Mouse (Mus musculus) lung, embryonic 14.5 days (tissue): ENCODE measurements around the gene Zfp473. TPM values are rescaled to one million over a fixed set of nuclear protein-coding genes. Genes with fewer than 3 reads are reported as not detected.
A peak's percentile ranks its signal among the peaks of the same experiment; 100 is the strongest.

Experiments used
- ATAC-seq: fragments of 200-750 bp; cut with Nextera tagmentation; 2 replicates; pipeline ENCODE4 v1.8.0; 2017; ENCODE audit warnings: mild to moderate bottlenecking, moderate TSS enrichment, moderate library complexity; ENCODE audit not compliant: insufficient read depth
- DNase-seq: peaks from one replicate; pipeline ENCODE4 v3.0.0-alpha.2; 2015
- H3K27ac ChIP-seq: fragments of 300-500 bp; sonication (generic); 2 replicates; pipeline ENCODE4 v1.5.1; 2014; ENCODE audit warnings: low read depth, mild to moderate bottlenecking, moderate library complexity
- H3K27me3 ChIP-seq: fragments of 300-500 bp; sonication (generic); 2 replicates; pipeline ENCODE4 v1.6.1; 2014; ENCODE audit warnings: low read length, control low read depth; ENCODE audit not compliant: insufficient read depth
- H3K36me3 ChIP-seq: fragments of 300-500 bp; sonication (generic); 2 replicates; pipeline ENCODE4 v1.6.1; 2014; ENCODE audit warnings: control low read depth; ENCODE audit not compliant: insufficient read depth
- H3K4me1 ChIP-seq: fragments of 300-500 bp; sonication (generic); 2 replicates; pipeline ENCODE4 v1.6.1; 2014; ENCODE audit warnings: antibody characterized with exemption, control low read depth; ENCODE audit not compliant: insufficient read depth
- H3K4me2 ChIP-seq: fragments of 300-500 bp; sonication (generic); 2 replicates; pipeline ENCODE4 v1.6.1; 2014; ENCODE audit warnings: mild to moderate bottlenecking
- H3K4me3 ChIP-seq: fragments of 300-500 bp; sonication (generic); 2 replicates; pipeline ENCODE4 v1.5.1; 2014; ENCODE audit warnings: low read depth, low read length
- H3K9ac ChIP-seq: fragments of 300-500 bp; sonication (generic); 2 replicates; pipeline ENCODE4 v1.6.1; 2014
- H3K9me3 ChIP-seq: fragments of 300-500 bp; sonication (generic); 2 replicates; pipeline ENCODE4 v1.6.1; 2016; ENCODE audit warnings: low read depth, low read length, control low read depth
- CTCF ChIP-seq: IDR thresholded peaks from 2 replicates; pipeline ENCODE4 v1.5.1; 2016; ENCODE audit warnings: antibody characterized with exemption, low read depth
- WGBS: fragments of 180-500 bp; shearing (Covaris S2); extraction: QIAGEN DNeasy Blood & Tissue Kit; methylation state at CpG from one replicate; pipeline ENCODE4 v1.1.7; 2014; 5-methylcytosine and 5-hydroxymethylcytosine counted together
- polyA plus RNA-seq: library from polyadenylated mRNA; unstranded; fragments of >200 nt; fragmentation: Nextera tagmentation; extraction: Ambion mirVana; gene quantifications from 2 replicates; pipeline ENCODE4 v1.2.1, GENCODE M21; 2014

Gene Zfp473
- polyA plus RNA-seq, 1 experiment from 2014 or later: 2.3 TPM

- H3K27me3 ChIP-seq: no peaks in the 10 kb centered on the region
- DNase-seq: no peak
- no peak overlapping the region for H3K4me2 ChIP-seq
- no peak overlapping the region for H3K4me3 ChIP-seq
- peak; percentile 52 for TF ChIP-seq CTCF
- 62% methylated on average over 3 of the region's 3 CpGs for WGBS
- no peaks in the 10 kb centered on the region for H3K36me3 ChIP-seq
- H3K27ac ChIP-seq: no peak overlapping the region
- no peaks in the 10 kb centered on the region for H3K9me3 ChIP-seq
- ATAC-seq: no peak
- H3K4me1 ChIP-seq: no peaks in the 10 kb centered on the region
- no peak overlapping the region for H3K9ac ChIP-seq
These were observed 62.0 kb downstream of the Zfp473 start for GRCm38 (mm10) chr7:44688890-44689289.

- Histone ChIP-seq H3K4me2 (no peak overlapping the region), H3K36me3 (no peaks in the 10 kb centered on the region), H3K27me3 (no peaks in the 10 kb centered on the region), H3K27ac (peak overlapping the region; percentile 44; the same call in 1 of the 2 replicates), H3K9ac (no peak overlapping the region), H3K4me3 (no peak overlapping the region), H3K4me1 (no peaks in the 10 kb centered on the region), H3K9me3 (no peaks in the 10 kb centered on the region)
- no peak for TF ChIP-seq CTCF
- DNase-seq (peak; percentile 76), ATAC-seq (peak; percentile 70; the same call in 1 of the 2 replicates)
- 42% methylated on average over 17 of the region's 17 CpGs for WGBS
These were observed 65.1 kb downstream of the Zfp473 start for GRCm38 (mm10) chr7:44685531-44686402.

- Histone ChIP-seq H3K9ac (no peak overlapping the region), H3K36me3 (no peaks in the 10 kb centered on the region), H3K4me2 (no peak overlapping the region), H3K4me3 (no peak overlapping the region), H3K9me3 (no peaks in the 10 kb centered on the region), H3K4me1 (no peaks in the 10 kb centered on the region), H3K27ac (peak overlapping the region; percentile 30; the same call in 1 of the 2 replicates), H3K27me3 (no peaks in the 10 kb centered on the region)
- no peak for TF ChIP-seq CTCF
- 49% methylated on average over 8 of the region's 8 CpGs for WGBS
- ATAC-seq (no peak), DNase-seq (no peak)
These were observed 67.2 kb downstream of the Zfp473 start for GRCm38 (mm10) chr7:44683656-44684055.

Other genes starting within 250 kb of the Zfp473 start
- gene Mybpc2, start 226.4 kb downstream of the Zfp473 start, polyA plus RNA-seq: 0.14 and 0.26 TPM in 2 replicates
- gene Spib, start 219.0 kb downstream of the Zfp473 start, polyA plus RNA-seq: 0.07 and 0.18 TPM in 2 replicates
- 91.6 and 105 TPM in 2 replicates for gene Pold1, start 202.2 kb downstream of the Zfp473 start, polyA plus RNA-seq
- 61.1 and 66.0 TPM in 2 replicates for gene Nr1h2, start 197.1 kb downstream of the Zfp473 start, polyA plus RNA-seq
- gene Napsa, start 178.7 kb downstream of the Zfp473 start, polyA plus RNA-seq: 4.7 and 6.8 TPM in 2 replicates
- 0.70 and 0.97 TPM in 2 replicates for gene Kcnc3, start 160.4 kb downstream of the Zfp473 start, polyA plus RNA-seq
- 33.6 and 37.3 TPM in 2 replicates for gene Myh14, start 80.2 kb downstream of the Zfp473 start, polyA plus RNA-seq
- not detected in 2 replicates for gene Izumo2, start 42.3 kb downstream of the Zfp473 start, polyA plus RNA-seq
- gene Vrk3, start 2.6 kb downstream of the Zfp473 start, polyA plus RNA-seq: 34.7 and 36.3 TPM in 2 replicates
- gene Nup62, start 65.0 kb upstream of the Zfp473 start, polyA plus RNA-seq: 65.8 and 68.9 TPM in 2 replicates
- gene Il4i1, start 65.3 kb upstream of the Zfp473 start, polyA plus RNA-seq: 0.93 and 1.5 TPM in 2 replicates
- 3.1 TPM in 2 replicates for gene Atf5, start 65.6 kb upstream of the Zfp473 start, polyA plus RNA-seq
- 61.9 and 76.9 TPM in 2 replicates for gene Akt1s1, start 97.9 kb upstream of the Zfp473 start, polyA plus RNA-seq
- gene Tbc1d17, start 98.0 kb upstream of the Zfp473 start, polyA plus RNA-seq: 60.1 and 73.7 TPM in 2 replicates
- gene Pnkp, start 106.1 kb upstream of the Zfp473 start, polyA plus RNA-seq: 30.3 and 30.7 TPM in 2 replicates
- 386 and 443 TPM in 2 replicates for gene Ptov1, start 118.7 kb upstream of the Zfp473 start, polyA plus RNA-seq
- 77.9 and 79.5 TPM in 2 replicates for gene Med25, start 141.7 kb upstream of the Zfp473 start, polyA plus RNA-seq
- 17.7 and 19.1 TPM in 2 replicates for gene Fuz, start 145.0 kb upstream of the Zfp473 start, polyA plus RNA-seq
- 73.6 and 83.2 TPM in 2 replicates for gene Ap2a1, start 178.4 kb upstream of the Zfp473 start, polyA plus RNA-seq
- 0.11 and 0.14 TPM in 2 replicates for gene Tsks, start 192.2 kb upstream of the Zfp473 start, polyA plus RNA-seq
- 14.9 and 15.5 TPM in 2 replicates for gene Cpt1c, start 223.8 kb upstream of the Zfp473 start, polyA plus RNA-seq
- 228 and 238 TPM in 2 replicates for gene Prmt1, start 235.5 kb upstream of the Zfp473 start, polyA plus RNA-seq
- 78.7 and 83.0 TPM in 2 replicates for gene Irf3, start 246.6 kb upstream of the Zfp473 start, polyA plus RNA-seq
- gene Bcl2l12, start 247.7 kb upstream of the Zfp473 start, polyA plus RNA-seq: 69.9 and 76.9 TPM in 2 replicates